Mouse (Mus musculus) embryonic facial prominence, embryonic 13.5 days (tissue): ENCODE data around the gene Wwox. TPM values are rescaled to one million over a fixed set of nuclear protein-coding genes. Genes with fewer than 3 reads are reported as not detected.

Source experiments
- ATAC-seq: fragments of 200-750 bp; cut with Nextera tagmentation; 2 replicates; pipeline ENCODE4 v1.8.0; 2017; ENCODE audit warnings: low read depth; ENCODE audit not compliant: insufficient number of reproducible peaks, insufficient read depth, low FRiP score, low TSS enrichment
- H3K27ac ChIP-seq: fragments of 300-500 bp; sonication (generic); 2 replicates; pipeline ENCODE4 v1.5.1; 2015; ENCODE audit warnings: moderate library complexity, mild to moderate bottlenecking, inconsistent platforms
- H3K27me3 ChIP-seq: fragments of 300-500 bp; sonication (generic); 2 replicates; pipeline ENCODE4 v1.6.1; 2015; ENCODE audit warnings: mild to moderate bottlenecking, inconsistent platforms
- H3K36me3 ChIP-seq: fragments of 300-500 bp; sonication (generic); 2 replicates; pipeline ENCODE4 v1.6.1; 2015; ENCODE audit warnings: mild to moderate bottlenecking, inconsistent platforms
- H3K4me1 ChIP-seq: fragments of 300-500 bp; sonication (generic); 2 replicates; pipeline ENCODE4 v1.6.1; 2015; ENCODE audit warnings: inconsistent platforms
- H3K4me2 ChIP-seq: fragments of 300-500 bp; sonication (generic); 2 replicates; pipeline ENCODE4 v1.6.1; 2015; ENCODE audit warnings: moderate library complexity, mild to moderate bottlenecking, inconsistent platforms
- H3K4me3 ChIP-seq: fragments of 300-500 bp; sonication (generic); 2 replicates; pipeline ENCODE4 v1.5.1; 2015; ENCODE audit warnings: mild to moderate bottlenecking, inconsistent platforms
- H3K9ac ChIP-seq: fragments of 300-500 bp; sonication (generic); 2 replicates; pipeline ENCODE4 v1.6.1; 2015; ENCODE audit warnings: mild to moderate bottlenecking, inconsistent platforms
- H3K9me3 ChIP-seq: fragments of 300-500 bp; sonication (generic); 2 replicates; pipeline ENCODE4 v1.6.1; 2016; ENCODE audit warnings: inconsistent platforms
- WGBS: fragments of 180-500 bp; shearing (Covaris S2); methylation state at CpG from one replicate; pipeline ENCODE4 v1.1.7; 2015; ENCODE audit warnings: mixed read lengths; 5-methylcytosine and 5-hydroxymethylcytosine counted together
- polyA plus RNA-seq: library from polyadenylated mRNA; unstranded; fragments of >200 nt; fragmentation: Nextera tagmentation; extraction: Ambion mirVana; gene quantifications from 2 replicates; pipeline ENCODE4 v1.2.1, GENCODE M21; 2015

Wwox gene
- polyA plus RNA-seq, 1 experiment from 2014 or later: 11.5 TPM

DNA sequence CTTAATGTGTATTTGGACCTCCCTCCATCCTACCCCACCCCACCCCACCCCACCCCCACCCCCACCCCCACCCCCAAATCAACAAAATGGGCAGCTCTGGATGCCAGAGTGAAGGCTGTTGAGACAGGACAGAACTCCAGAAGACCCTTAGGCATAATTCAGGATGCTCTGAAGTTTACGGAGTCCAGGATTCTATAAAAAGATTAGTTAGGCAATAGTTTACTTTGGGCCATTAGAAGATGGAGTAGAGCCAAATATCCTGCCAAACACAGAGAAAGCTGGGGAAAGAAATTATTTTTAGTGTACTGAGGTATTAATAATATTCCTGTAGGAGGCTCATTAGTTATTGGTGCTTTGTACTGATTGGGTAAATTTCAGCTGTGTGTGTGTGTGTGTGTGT lies 523.0 kb downstream of the Wwox start:
- no peaks in the 10 kb centered on the region; the same call in 1 of the 2 replicates for H3K9me3 ChIP-seq
- WGBS: 30% methylated on average over 1 of the region's 1 CpGs
- no peak overlapping the region for H3K4me3 ChIP-seq
- H3K27ac ChIP-seq: no peak overlapping the region
- no peak overlapping the region for H3K4me2 ChIP-seq
- H3K36me3 ChIP-seq: no peaks in the 10 kb centered on the region
- H3K27me3 ChIP-seq: no peaks in the 10 kb centered on the region
- ATAC-seq: no peak
- no peak overlapping the region for H3K9ac ChIP-seq
- peaks cover 8% of the 10 kb centered on the region for H3K4me1 ChIP-seq

DNA sequence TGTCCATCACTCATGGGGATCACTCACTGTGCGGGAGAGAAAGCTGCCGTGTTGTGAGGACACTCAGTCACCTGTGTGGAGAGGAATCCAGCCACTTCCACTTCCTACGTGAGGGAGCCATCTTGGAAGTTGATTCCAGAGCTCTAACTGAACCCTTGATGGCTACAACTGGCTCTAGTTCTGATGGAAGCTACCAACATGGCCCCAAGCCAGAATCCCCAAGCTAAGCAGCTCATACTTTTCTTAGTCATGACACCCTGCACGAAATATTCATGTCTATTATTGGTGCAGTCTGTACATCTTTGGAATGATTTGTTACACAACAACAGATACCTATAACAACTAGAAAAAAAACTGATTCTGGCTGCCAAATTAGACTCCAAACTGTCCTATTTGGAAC lies 523.8 kb downstream of the Wwox start:
- WGBS: 91% methylated on average over 4 of the region's 4 CpGs
- no peak overlapping the region for H3K4me2 ChIP-seq
- no peaks in the 10 kb centered on the region; the same call in 1 of the 2 replicates for H3K9me3 ChIP-seq
- H3K36me3 ChIP-seq: no peaks in the 10 kb centered on the region
- H3K4me3 ChIP-seq: no peak overlapping the region
- ATAC-seq: no peak
- H3K27me3 ChIP-seq: no peaks in the 10 kb centered on the region
- H3K27ac ChIP-seq: no peak overlapping the region
- H3K4me1 ChIP-seq: peaks cover 6% of the 10 kb centered on the region
- H3K9ac ChIP-seq: no peak overlapping the region

DNA sequence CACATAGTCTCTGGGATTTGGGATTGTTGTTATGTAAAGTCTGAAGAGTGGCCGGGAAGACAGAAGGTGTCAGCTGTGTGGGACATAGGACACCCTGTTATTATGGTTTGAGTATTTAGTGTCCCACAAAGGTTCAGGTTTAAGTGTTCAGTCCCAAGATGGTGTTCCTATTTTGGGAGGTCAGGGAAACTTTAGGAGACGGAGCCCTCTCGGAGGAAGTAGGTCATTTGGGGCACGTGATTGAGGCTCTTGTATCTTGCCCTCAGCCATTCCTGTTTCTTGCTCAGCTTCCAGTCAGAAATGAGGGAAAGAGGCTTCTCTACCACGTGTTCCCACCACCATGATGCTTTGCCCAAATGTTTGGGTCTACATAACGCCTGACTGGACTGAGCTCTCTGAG lies 524.8 kb downstream of the Wwox start:
- WGBS: 78% methylated on average over 6 of the region's 6 CpGs
- no peak overlapping the region for H3K9ac ChIP-seq

DNA sequence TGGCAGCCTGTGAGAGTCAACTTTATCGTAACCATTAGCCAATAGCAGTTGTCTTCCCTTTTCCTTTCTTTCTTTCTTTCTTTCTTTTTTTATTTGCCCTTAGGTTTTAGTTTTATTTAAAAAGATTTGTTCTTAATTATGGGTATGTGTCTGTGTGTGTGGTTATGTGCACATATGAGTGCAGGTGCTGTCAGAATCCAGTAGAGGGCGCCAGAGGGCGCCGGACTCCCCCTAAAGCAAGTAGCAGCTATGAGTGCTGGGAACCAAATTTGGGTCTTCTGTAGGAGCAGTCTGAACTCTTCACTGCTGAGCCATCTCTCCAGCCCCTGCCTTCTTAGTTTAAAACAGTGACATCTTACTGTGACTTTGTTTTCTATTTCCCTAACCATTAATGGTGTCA lies 529.4 kb downstream of the Wwox start:
- Histone ChIP-seq H3K4me3 (no peak overlapping the region), H3K4me1 (0 out of 2 replicates have a peak, but pooled peaks cover 7% of the 10 kb centered on the region), H3K4me2 (no peak overlapping the region), H3K9ac (no peak overlapping the region), H3K27me3 (peaks cover 6% of the 10 kb centered on the region; the same call in 1 of the 2 replicates), H3K9me3 (no peaks in the 10 kb centered on the region; the same call in 1 of the 2 replicates), H3K36me3 (no peaks in the 10 kb centered on the region), H3K27ac (no peak overlapping the region)
- WGBS: 84% methylated on average over 4 of the region's 4 CpGs
- ATAC-seq: no peak

More for the DNA sequence above, 524.8 kb downstream of the Wwox start:
- no peak for ATAC-seq
- H3K9me3 ChIP-seq: no peaks in the 10 kb centered on the region; the same call in 1 of the 2 replicates
- H3K4me2 ChIP-seq: no peak overlapping the region
- no peaks in the 10 kb centered on the region for H3K27me3 ChIP-seq
- no peaks in the 10 kb centered on the region for H3K4me1 ChIP-seq
- H3K27ac ChIP-seq: no peak overlapping the region
- no peaks in the 10 kb centered on the region for H3K36me3 ChIP-seq
- no peak overlapping the region for H3K4me3 ChIP-seq

DNA sequence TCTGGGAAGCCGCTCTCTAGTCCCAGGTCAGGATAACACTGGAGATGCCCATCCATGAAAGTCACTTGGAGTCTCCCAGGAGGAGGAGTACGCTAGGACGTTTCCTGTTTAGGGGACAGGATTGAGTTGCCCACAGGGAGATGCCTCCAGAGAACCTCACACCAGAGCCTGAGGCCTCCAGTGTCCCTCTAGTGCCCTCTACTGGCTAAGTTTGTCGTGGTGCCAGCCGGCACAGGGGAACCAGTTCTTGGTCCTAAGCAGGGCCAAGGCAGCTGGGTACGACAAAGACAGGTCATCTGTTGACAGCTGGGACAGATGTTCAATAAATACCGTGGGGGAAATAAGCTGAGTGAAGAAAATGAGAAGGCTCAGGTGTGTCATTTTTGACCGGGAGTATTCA lies 531.9 kb downstream of the Wwox start:
- H3K4me3 ChIP-seq: no peak overlapping the region
- peaks cover 6% of the 10 kb centered on the region; the same call in 1 of the 2 replicates for H3K27me3 ChIP-seq
- H3K9ac ChIP-seq: no peak overlapping the region
- ATAC-seq: no peak
- no peak overlapping the region for H3K4me2 ChIP-seq
- 50% methylated on average over 8 of the region's 8 CpGs for WGBS
- H3K36me3 ChIP-seq: no peaks in the 10 kb centered on the region
- H3K9me3 ChIP-seq: no peaks in the 10 kb centered on the region; the same call in 1 of the 2 replicates
- no peak overlapping the region for H3K27ac ChIP-seq
- H3K4me1 ChIP-seq: 0 out of 2 replicates have a peak, but pooled peaks cover 7% of the 10 kb centered on the region

DNA sequence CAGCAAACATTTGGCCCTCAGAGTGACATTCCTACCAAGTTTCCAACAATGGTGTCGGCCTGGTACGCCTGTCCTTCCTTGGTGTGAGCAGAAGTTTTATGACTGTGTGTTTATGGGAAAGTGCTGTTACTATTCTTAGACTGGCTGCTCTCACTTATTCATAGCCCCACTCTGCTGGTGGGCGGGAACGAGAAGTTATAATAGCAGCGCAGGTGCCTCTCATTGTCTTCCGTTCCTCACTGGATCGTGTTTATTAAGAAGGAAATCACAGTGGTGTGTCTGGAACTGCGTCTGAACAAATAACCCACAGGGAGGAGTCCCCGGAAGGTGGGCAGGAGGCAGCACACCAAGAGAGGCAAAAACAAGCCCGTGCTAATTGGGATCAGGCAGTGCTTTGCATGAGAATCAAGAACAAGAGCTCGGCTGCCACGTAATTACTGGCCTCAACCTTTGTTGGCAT lies 533.6 kb downstream of the Wwox start:
- Histone ChIP-seq H3K9me3 (no peaks in the 10 kb centered on the region), H3K27me3 (peaks cover 6% of the 10 kb centered on the region; the same call in 1 of the 2 replicates), H3K4me2 (no peak overlapping the region), H3K4me3 (no peak overlapping the region), H3K27ac (no peak overlapping the region), H3K4me1 (0 out of 2 replicates have a peak, but pooled peaks cover 7% of the 10 kb centered on the region), H3K9ac (no peak overlapping the region), H3K36me3 (no peaks in the 10 kb centered on the region)
- WGBS: 37% methylated on average over 12 of the region's 12 CpGs
- ATAC-seq: no peak

DNA sequence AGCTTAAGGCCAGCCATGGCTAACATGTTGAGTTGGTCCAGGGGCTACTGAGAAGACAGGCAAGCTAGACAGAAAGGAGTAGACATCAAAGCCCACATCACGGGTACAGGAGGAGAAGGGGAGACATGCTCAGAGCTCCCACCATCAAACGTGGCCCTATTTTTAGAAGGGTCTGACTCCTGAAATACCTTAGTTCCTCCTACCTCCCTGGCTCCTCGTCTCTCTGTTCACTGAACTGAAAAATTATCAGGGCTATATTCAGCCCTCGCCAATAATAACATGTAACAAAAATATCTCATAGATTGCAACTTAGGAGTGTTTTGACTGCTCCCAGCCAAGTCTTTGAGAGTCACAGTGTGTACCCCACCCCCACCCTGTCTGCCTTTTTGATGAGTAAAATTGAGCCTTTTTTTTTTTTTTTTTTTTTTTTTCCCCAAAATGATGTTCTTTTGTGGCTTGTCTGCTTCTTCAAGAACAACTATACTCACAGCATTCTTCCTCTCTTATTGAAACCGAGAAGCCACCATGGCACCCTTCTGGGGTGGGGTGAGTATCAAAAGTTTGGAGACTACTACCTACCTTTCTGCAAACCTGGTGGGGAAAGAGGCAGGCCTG lies 535.0 kb downstream of the Wwox start:
- 70% methylated on average over 5 of the region's 5 CpGs for WGBS
- H3K4me2 ChIP-seq: no peak overlapping the region
- peaks cover 6% of the 10 kb centered on the region; the same call in 1 of the 2 replicates for H3K27me3 ChIP-seq
- H3K4me1 ChIP-seq: 0 out of 2 replicates have a peak, but pooled peaks cover 11% of the 10 kb centered on the region
- no peak overlapping the region for H3K27ac ChIP-seq
- no peaks in the 10 kb centered on the region for H3K36me3 ChIP-seq
- H3K9me3 ChIP-seq: no peaks in the 10 kb centered on the region
- no peak for ATAC-seq
- no peak overlapping the region for H3K4me3 ChIP-seq
- no peak overlapping the region for H3K9ac ChIP-seq

DNA sequence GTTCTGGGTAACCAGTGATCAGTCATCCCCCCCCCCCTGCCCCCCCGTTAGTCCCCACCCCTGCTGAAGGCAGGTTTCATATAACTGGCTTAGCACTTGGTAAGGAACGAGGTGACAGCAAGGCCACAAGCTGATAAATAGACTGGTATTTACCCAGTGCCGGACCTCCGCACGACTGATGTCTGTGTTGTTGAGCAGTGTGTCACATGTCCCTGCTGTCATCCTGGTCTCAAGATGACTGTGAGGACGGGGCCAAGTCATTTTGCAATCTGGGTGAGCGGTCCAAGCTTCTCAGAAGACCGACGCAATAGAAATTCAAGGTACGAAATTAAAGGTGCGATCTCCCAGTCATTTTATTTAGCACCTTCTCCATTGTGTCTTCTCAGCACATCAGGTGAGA lies 538.3 kb downstream of the Wwox start:
- WGBS: 86% methylated on average over 11 of the region's 11 CpGs
- H3K9me3 ChIP-seq: 0 out of 2 replicates have a peak, but pooled peaks cover 3% of the 10 kb centered on the region
- H3K4me2 ChIP-seq: no peak overlapping the region
- 0 out of 2 replicates have a peak, but pooled peaks cover 9% of the 10 kb centered on the region for H3K4me1 ChIP-seq
- no peak overlapping the region for H3K9ac ChIP-seq
- no peaks in the 10 kb centered on the region for H3K27me3 ChIP-seq
- no peak overlapping the region for H3K4me3 ChIP-seq
- no peak overlapping the region for H3K27ac ChIP-seq
- ATAC-seq: no peak
- no peaks in the 10 kb centered on the region for H3K36me3 ChIP-seq

DNA sequence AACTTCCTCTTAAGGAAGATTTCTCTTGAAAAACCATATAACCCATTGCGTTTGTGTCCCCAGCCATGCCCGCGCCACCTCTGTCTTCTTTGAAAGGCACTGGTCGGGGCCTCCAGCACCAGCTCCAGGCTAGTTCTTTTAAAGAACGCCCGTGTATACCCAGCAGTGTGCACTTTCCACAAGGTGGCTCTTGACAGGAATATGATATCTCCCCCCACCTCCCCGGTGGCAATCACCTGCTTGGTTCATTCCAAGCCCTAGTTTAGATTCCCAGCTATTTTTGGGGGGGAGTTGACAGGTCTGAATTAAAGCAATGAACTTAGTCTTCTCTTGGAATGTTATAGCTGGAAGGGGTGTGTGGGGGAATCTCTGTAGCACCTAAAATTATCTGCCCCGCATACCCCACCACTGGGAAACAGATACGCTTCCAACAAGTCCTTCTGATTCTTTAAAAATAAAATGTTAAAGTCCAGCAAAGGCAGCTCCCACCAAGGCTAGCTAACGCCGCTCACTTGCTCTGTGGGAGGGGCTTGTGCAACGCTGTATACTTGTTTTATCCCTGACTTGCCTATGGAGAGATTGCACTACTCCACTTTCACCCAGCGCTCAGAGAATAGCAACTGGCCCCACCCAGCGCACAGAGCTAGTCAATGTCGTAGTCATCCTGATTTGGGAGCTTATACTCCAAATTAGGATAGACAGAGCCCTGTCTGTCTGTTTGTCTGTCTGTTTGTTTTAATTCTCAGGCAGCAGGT lies 538.9 kb downstream of the Wwox start:
- no peak overlapping the region for H3K4me2 ChIP-seq
- no peak for ATAC-seq
- 68% methylated on average over 15 of the region's 15 CpGs for WGBS
- H3K4me3 ChIP-seq: no peak overlapping the region
- 0 out of 2 replicates have a peak, but pooled peaks cover 4% of the 10 kb centered on the region for H3K4me1 ChIP-seq
- H3K27me3 ChIP-seq: no peaks in the 10 kb centered on the region
- no peak overlapping the region for H3K27ac ChIP-seq
- H3K36me3 ChIP-seq: no peaks in the 10 kb centered on the region
- no peak overlapping the region for H3K9ac ChIP-seq
- 0 out of 2 replicates have a peak, but pooled peaks cover 3% of the 10 kb centered on the region for H3K9me3 ChIP-seq

DNA sequence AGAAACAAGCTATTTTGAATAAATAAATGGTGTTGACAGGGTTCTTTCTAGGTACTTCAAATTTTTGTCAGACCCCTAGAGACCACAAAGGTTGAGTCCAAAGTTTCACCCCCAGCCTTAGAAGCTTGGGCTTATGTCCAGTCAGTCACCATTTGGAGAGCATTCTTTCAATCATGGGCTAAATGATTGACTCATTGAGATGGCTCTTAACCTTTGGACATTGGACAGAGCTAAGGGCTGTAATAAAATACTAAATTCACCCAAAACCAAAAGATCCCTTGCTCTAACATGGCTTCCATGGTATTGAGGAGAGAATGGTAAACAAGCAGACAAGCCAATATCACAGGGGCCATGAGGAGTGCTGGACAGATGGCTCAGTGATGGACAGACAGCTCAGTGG lies 540.2 kb downstream of the Wwox start:
- H3K9me3 ChIP-seq: 0 out of 2 replicates have a peak, but pooled peaks cover 3% of the 10 kb centered on the region
- peaks cover 11% of the 10 kb centered on the region for H3K4me1 ChIP-seq
- H3K4me2 ChIP-seq: no peak overlapping the region
- no peak for ATAC-seq
- H3K4me3 ChIP-seq: no peak overlapping the region
- no peak overlapping the region for H3K27ac ChIP-seq
- no peaks in the 10 kb centered on the region for H3K27me3 ChIP-seq
- H3K9ac ChIP-seq: no peak overlapping the region
- H3K36me3 ChIP-seq: no peaks in the 10 kb centered on the region

DNA sequence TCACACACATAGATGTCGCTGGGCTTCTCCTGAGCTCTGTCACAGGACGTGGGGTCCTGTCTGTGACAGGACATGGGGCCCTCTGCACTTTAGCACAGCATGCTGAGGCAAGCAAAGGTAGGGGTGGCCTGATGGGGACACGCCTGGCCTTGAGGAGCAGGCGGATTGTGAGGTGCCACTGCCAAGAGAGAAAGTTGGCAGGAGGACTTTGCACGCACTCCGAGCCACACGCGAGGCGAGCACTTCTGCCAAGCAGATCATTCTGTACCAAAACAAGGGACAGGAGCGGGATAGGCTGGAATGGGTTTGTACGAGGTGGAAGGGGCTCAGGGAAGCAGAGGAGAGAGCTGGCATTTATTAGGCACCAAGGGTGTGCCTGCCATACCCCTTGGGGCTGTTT lies 543.3 kb downstream of the Wwox start:
- ATAC-seq: no peak
- Histone ChIP-seq H3K27me3 (peaks cover 3% of the 10 kb centered on the region; the same call in 1 of the 2 replicates), H3K27ac (no peak overlapping the region), H3K36me3 (no peaks in the 10 kb centered on the region), H3K4me1 (peaks cover 11% of the 10 kb centered on the region), H3K4me2 (no peak overlapping the region), H3K9ac (no peak overlapping the region), H3K9me3 (0 out of 2 replicates have a peak, but pooled peaks cover 3% of the 10 kb centered on the region), H3K4me3 (no peak overlapping the region)
- 92% methylated on average over 11 of the region's 11 CpGs for WGBS
